ENCODE assay signal across 9 mouse cellular contexts in genomic region chr9:105611980-105612771, GRCm38 (mm10). TPM values are rescaled to one million over a fixed set of nuclear protein-coding genes. Genes with fewer than 3 reads are reported as not detected.
A peak's percentile ranks its signal among the peaks of the same experiment; 100 is the strongest.
DNase-seq lines count a peak whose midpoint lies in the region; ATAC-seq and TF ChIP-seq lines count a peak whose summit lies in the region.
"Had no signal": no experiment of that assay in that cellular context is flagged by ENCODE, and none has a peak within 500 bp of the region (broad histone marks: within the 10 kb centered on the region; RNA-seq: fewer than 3 reads in every experiment).

No protein-coding gene starts in this region.

- no peaks in the 10 kb centered on the region for H3K36me3 ChIP-seq in liver, postnatal 0 days (replicated peaks; ENCODE audit: insufficient read depth, low read length)
- H3K36me3 ChIP-seq in kidney, embryonic 15.5 days: no peaks in the 10 kb centered on the region
- H3K36me3 ChIP-seq in neural tube, embryonic 13.5 days: no peaks in the 10 kb centered on the region
- no peaks in the 10 kb centered on the region for H3K36me3 ChIP-seq in hindbrain, embryonic 11.5 days (ENCODE audit: control insufficient read depth, insufficient read depth, low read length)
- H3K36me3 ChIP-seq: heart, embryonic 15.5 days had no signal

- 0 out of 2 replicates have a peak overlapping the region, but pooled peaks have one; percentile 18 for H3K4me2 ChIP-seq in liver, postnatal 0 days (ENCODE audit: low read depth, low read length)
- no peak overlapping the region for H3K4me2 ChIP-seq in kidney, embryonic 15.5 days
- no peak overlapping the region for H3K4me2 ChIP-seq in neural tube, embryonic 13.5 days
- H3K4me2 ChIP-seq in hindbrain, embryonic 11.5 days (replicated peaks; ENCODE audit: low read depth, low read length): no peak overlapping the region
- H3K4me2 ChIP-seq: heart, embryonic 15.5 days had no signal

- DNase-seq in liver, postnatal 0 days: no peak
- no peak for DNase-seq in liver
- no peak for DNase-seq in adrenal gland, postnatal 4 days (ENCODE audit: low spot score in 2 of 2)
- no peak for DNase-seq in thymus, postnatal 36 days
- no peak for DNase-seq in hindbrain, embryonic 11.5 days (ENCODE audit: low spot score)

- no peak overlapping the region for H3K4me3 ChIP-seq in liver, postnatal 0 days (ENCODE audit: low read depth, low read length)
- H3K4me3 ChIP-seq in kidney, embryonic 15.5 days (replicated peaks): no peak overlapping the region
- H3K4me3 ChIP-seq in neural tube, embryonic 13.5 days: no peak overlapping the region
- H3K4me3 ChIP-seq in hindbrain, embryonic 11.5 days (ENCODE audit: low read depth, low read length): no peak overlapping the region
- H3K4me3 ChIP-seq: heart, embryonic 15.5 days had no signal

- no peaks in the 10 kb centered on the region for H3K4me1 ChIP-seq in liver, postnatal 0 days (ENCODE audit: insufficient read depth)
- H3K4me1 ChIP-seq in kidney, embryonic 15.5 days: peaks cover 7% of the 10 kb centered on the region; the same call in 1 of the 2 replicates
- peaks cover 14% of the 10 kb centered on the region for H3K4me1 ChIP-seq in neural tube, embryonic 13.5 days (replicated peaks)
- H3K4me1 ChIP-seq in hindbrain, embryonic 11.5 days (replicated peaks; ENCODE audit: control insufficient read depth, insufficient read depth, low read length): no peaks in the 10 kb centered on the region

- H3K9me3 ChIP-seq in liver, postnatal 0 days (ENCODE audit: low read length): no peaks in the 10 kb centered on the region
- H3K9me3 ChIP-seq in kidney, embryonic 15.5 days (replicated peaks): no peaks in the 10 kb centered on the region
- no peaks in the 10 kb centered on the region for H3K9me3 ChIP-seq in neural tube, embryonic 13.5 days
- H3K9me3 ChIP-seq in hindbrain, embryonic 11.5 days (ENCODE audit: control insufficient read depth, low read length): no peaks in the 10 kb centered on the region
- H3K9me3 ChIP-seq: heart, embryonic 15.5 days had no signal

- TF ChIP-seq CTCF in liver, postnatal 0 days (IDR thresholded peaks at IDR 0.05; ENCODE audit: low read depth): no peak

- no peak for TF ChIP-seq EP300 in liver, postnatal 0 days (IDR thresholded peaks at IDR 0.05; ENCODE audit: low read depth)

- H3K9ac ChIP-seq in liver, postnatal 0 days (replicated peaks): no peak overlapping the region
- no peak overlapping the region for H3K9ac ChIP-seq in kidney, embryonic 15.5 days
- no peak overlapping the region for H3K9ac ChIP-seq in neural tube, embryonic 13.5 days
- H3K9ac ChIP-seq in hindbrain, embryonic 11.5 days (ENCODE audit: low read depth, low read length): no peak overlapping the region
- H3K9ac ChIP-seq: heart, embryonic 15.5 days had no signal

- H3K27ac ChIP-seq in liver, postnatal 0 days (ENCODE audit: low read depth): no peak overlapping the region
- H3K27ac ChIP-seq in kidney, embryonic 15.5 days: no peak overlapping the region
- peak overlapping the region; percentile 49 for H3K27ac ChIP-seq in neural tube, embryonic 13.5 days (replicated peaks)
- no peak overlapping the region for H3K27ac ChIP-seq in hindbrain, embryonic 11.5 days (ENCODE audit: low read depth, low read length)
- H3K27ac ChIP-seq: heart, embryonic 15.5 days had no signal

- no peaks in the 10 kb centered on the region for H3K27me3 ChIP-seq in liver, postnatal 0 days (ENCODE audit: insufficient read depth, low read length)
- H3K27me3 ChIP-seq in kidney, embryonic 15.5 days: no peaks in the 10 kb centered on the region
- no peaks in the 10 kb centered on the region for H3K27me3 ChIP-seq in neural tube, embryonic 13.5 days
- no peaks in the 10 kb centered on the region for H3K27me3 ChIP-seq in hindbrain, embryonic 11.5 days (ENCODE audit: control insufficient read depth, insufficient read depth, low read length)
- H3K27me3 ChIP-seq: heart, embryonic 15.5 days had no signal

- 49% methylated on average over 15 of the region's 15 CpGs for WGBS in liver, postnatal 0 days (ENCODE audit: insufficient replicate concordance)
- WGBS in kidney, embryonic 15.5 days: 86% methylated on average over 15 of the region's 15 CpGs
- 89% methylated on average over 15 of the region's 15 CpGs for WGBS in neural tube, embryonic 13.5 days
- WGBS in hindbrain, embryonic 11.5 days: 93% methylated on average over 15 of the region's 15 CpGs

- ATAC-seq in liver, postnatal 0 days: no peak
- peak; percentile 77 for ATAC-seq in common myeloid progenitor, adult 5-6 weeks (replicated peaks; ENCODE audit: low read depth, poor library complexity, severe bottlenecking)
- 0 out of 2 replicates have a peak, but pooled peaks have one; percentile 22 for ATAC-seq in kidney, embryonic 15.5 days (replicated peaks; ENCODE audit: low FRiP score)
- no peak for ATAC-seq in neural tube, embryonic 13.5 days (ENCODE audit: low read depth)
- ATAC-seq in hindbrain, embryonic 11.5 days (ENCODE audit: low FRiP score): no peak

RNA-seq across cellular contexts. Expression of gene Pik3r4, which starts 30.6 kb away (rescaled TPM):
- 5.4 and 5.6 TPM in 2 replicates for polyA plus RNA-seq in liver, postnatal 0 days (2015; fragmentation: Nextera tagmentation; extraction: Ambion mirVana)
- total RNA-seq in common myeloid progenitor, adult 5-6 weeks (2017): 23.2 and 35.6 TPM in 2 replicates
- polyA plus RNA-seq in kidney, embryonic 15.5 days (2015; fragmentation: Nextera tagmentation; extraction: Ambion mirVana): 19.6 and 20.8 TPM in 2 replicates
- 19.4 and 20.7 TPM in 2 replicates for polyA plus RNA-seq in neural tube, embryonic 13.5 days (2015; fragmentation: Nextera tagmentation; extraction: Ambion mirVana)
- 10 to 100 TPM; 43.9 to 45.6 TPM for total RNA-seq in adrenal gland, postnatal 4 days (2021)
- 23.0 and 26.8 TPM in 2 replicates for polyA plus RNA-seq in hindbrain, embryonic 11.5 days (2014; fragmentation: Nextera tagmentation; extraction: Ambion mirVana)

Comparison
In these comparisons a context has a peak if more than half of its experiments do, and no peak if none do; other contexts are left out.
1. ATAC-seq: peak in common myeloid progenitor, adult 5-6 weeks (single experiment) and kidney, embryonic 15.5 days (single experiment); none in liver, postnatal 0 days (single experiment), neural tube, embryonic 13.5 days (single experiment) and hindbrain, embryonic 11.5 days (single experiment).